Mouse (Mus musculus): ENCODE results near the gene Asic2.
"Not testable (repeated sequence)": the region's sequence is repeated elsewhere in the genome, so short reads cannot be mapped to it uniquely, and the experiment has no call there.

Asic2 gene

GRCm38 (mm10) chr11:81277406-81277805, 690.9 kb downstream of the Asic2 start:
- DNase-seq = no peak

GRCm38 (mm10) chr11:81272677-81273418, 695.4 kb downstream of the Asic2 start:
- DNase-seq = no peak

- no peak for DNase-seq
These were observed 696.8 kb downstream of the Asic2 start for GRCm38 (mm10) chr11:81271422-81271821.

GRCm38 (mm10) chr11:81270518-81270917, 697.7 kb downstream of the Asic2 start:
- no peak for DNase-seq

GRCm38 (mm10) chr11:81263757-81264156, 704.5 kb downstream of the Asic2 start:
- DNase-seq = no peak

- DNase-seq = no peak
These were observed 705.1 kb downstream of the Asic2 start for GRCm38 (mm10) chr11:81263193-81263592.

GRCm38 (mm10) chr11:81261259-81261658, 707.0 kb downstream of the Asic2 start:
- no peak for DNase-seq

- not testable (repeated sequence) for DNase-seq
These were observed 727.1 kb downstream of the Asic2 start for GRCm38 (mm10) chr11:81241183-81241582.

GRCm38 (mm10) chr11:81239966-81240681, 728.1 kb downstream of the Asic2 start:
- DNase-seq = peak; percentile 27

GRCm38 (mm10) chr11:81239091-81239490, 729.2 kb downstream of the Asic2 start:
- no peak for DNase-seq

- no peak for DNase-seq
These were observed 732.2 kb downstream of the Asic2 start for GRCm38 (mm10) chr11:81236070-81236469.

GRCm38 (mm10) chr11:81223361-81223760, 744.9 kb downstream of the Asic2 start:
- DNase-seq = no peak

- no peak for DNase-seq
These were observed 747.5 kb downstream of the Asic2 start for GRCm38 (mm10) chr11:81220786-81221185.

GRCm38 (mm10) chr11:81205471-81205870, 762.8 kb downstream of the Asic2 start:
- DNase-seq = no peak

- DNase-seq = no peak
These were observed 765.7 kb downstream of the Asic2 start for GRCm38 (mm10) chr11:81202578-81202977.

GRCm38 (mm10) chr11:81193856-81194255, 774.4 kb downstream of the Asic2 start:
- no peak for DNase-seq

- DNase-seq = no peak
These were observed 776.1 kb downstream of the Asic2 start for GRCm38 (mm10) chr11:81192155-81192554.

GRCm38 (mm10) chr11:81189103-81189502, 779.2 kb downstream of the Asic2 start:
- DNase-seq = no peak

- no peak for DNase-seq
These were observed 780.4 kb downstream of the Asic2 start for GRCm38 (mm10) chr11:81187851-81188250.

- DNase-seq = no peak
These were observed 783.5 kb downstream of the Asic2 start for GRCm38 (mm10) chr11:81184721-81185120.

- DNase-seq = no peak
These were observed 803.4 kb downstream of the Asic2 start for GRCm38 (mm10) chr11:81164890-81165289.

- DNase-seq = no peak
These were observed 805.2 kb downstream of the Asic2 start for GRCm38 (mm10) chr11:81163056-81163455.

GRCm38 (mm10) chr11:81153841-81154240, 814.4 kb downstream of the Asic2 start:
- DNase-seq = no peak

- no peak for DNase-seq
These were observed 815.0 kb downstream of the Asic2 start for GRCm38 (mm10) chr11:81153161-81153840.

All from kidney, adult 9 months (tissue).